Mouse (Mus musculus): ENCODE data around the gene Hsdl2. TPM values are rescaled to one million over a fixed set of nuclear protein-coding genes. Genes with fewer than 3 reads are reported as not detected.

Hsdl2 gene
- polyA plus RNA-seq, 1 experiment: 27.8 TPM

DNA sequence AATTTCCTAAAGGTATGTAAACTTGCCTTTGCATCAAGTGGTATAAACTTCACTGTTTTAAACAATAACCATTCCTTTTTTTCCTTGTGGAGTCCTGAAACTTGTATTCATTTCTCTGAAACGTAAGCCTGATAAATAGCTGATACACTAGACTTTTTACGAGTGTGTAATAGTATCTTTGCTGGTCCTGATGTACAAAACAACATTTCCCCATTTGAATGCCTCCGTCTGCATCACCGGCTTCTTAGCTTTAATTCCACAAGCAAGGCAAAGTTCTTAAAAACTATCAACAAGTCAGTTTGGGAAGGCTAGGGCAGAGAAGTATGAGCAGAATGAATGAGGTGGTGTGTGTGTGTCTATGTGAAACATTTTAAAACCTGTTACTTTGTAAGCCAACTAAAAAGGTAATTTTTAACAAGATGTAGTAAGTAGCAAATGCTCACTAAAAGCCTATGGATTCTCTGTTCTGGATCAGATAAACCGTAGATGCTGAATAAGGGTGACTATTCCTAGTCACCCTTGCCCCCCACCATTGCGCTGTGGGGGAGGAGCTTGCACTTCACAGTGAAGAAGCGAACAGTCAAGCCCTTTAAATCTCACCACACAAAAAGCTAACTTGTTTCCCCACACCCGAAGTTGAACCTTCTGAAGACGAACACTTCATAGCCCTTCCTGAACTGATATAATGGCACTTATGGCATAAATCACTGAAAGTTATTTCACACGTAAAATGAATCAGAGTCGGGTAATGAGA lies 34.0 kb upstream of the Hsdl2 start:
- DNase-seq: peak; percentile 33
- Histone ChIP-seq H3K27ac (ENCODE audit: insufficient read depth, low read depth, low read length) (peak overlapping the region; percentile 60), H3K27me3 (replicated peaks; ENCODE audit: control insufficient read depth, insufficient read depth, low read length) (no peaks in the 10 kb centered on the region), H3K4me3 (ENCODE audit: insufficient read depth, low read depth, low read length) (peak overlapping the region; percentile 45), H3K4me1 (ENCODE audit: control insufficient read depth, insufficient read depth, low read length) (peaks cover 14% of the 10 kb centered on the region), H3K36me3 (ENCODE audit: control insufficient read depth, insufficient read depth, low read length) (no peaks in the 10 kb centered on the region)
- WGBS: 3% methylated on average over 11 of the region's 11 CpGs
- TF ChIP-seq CTCF (conservative IDR thresholded peaks at IDR 0.05; ENCODE audit: insufficient read depth, insufficient read length, low read depth, low read length) (no peak), POLR2A (IDR thresholded peaks at IDR 0.05; ENCODE audit: low read depth, low read length) (no peak)

DNA sequence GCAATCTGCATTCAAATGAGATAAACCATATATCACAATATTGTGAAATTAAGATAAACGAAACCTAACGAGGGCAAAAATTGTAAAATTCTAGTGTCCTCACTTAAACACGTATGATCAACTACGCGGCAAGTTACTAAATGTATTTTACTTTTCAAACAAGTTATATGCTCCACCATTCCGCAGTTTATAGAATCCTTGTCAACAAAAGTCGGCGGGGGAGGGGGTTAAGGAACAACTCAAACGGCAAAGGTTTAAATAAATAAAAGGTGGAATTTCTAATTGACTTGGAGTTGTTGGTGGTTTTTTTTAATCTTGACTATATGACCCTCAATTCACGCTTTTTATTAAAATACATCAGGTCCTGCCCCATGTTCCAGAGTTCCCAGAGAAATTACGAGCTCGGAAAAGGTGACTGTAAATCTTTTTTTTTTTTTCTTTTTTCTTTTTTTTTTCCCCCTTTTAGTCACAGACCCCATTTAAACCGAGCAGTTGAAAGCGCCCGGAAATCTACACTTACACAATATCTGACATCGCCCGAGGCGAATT lies 33.3 kb upstream of the Hsdl2 start:
- Histone ChIP-seq H3K27me3 (replicated peaks; ENCODE audit: control insufficient read depth, insufficient read depth, low read length) (no peaks in the 10 kb centered on the region), H3K4me1 (ENCODE audit: control insufficient read depth, insufficient read depth, low read length) (peaks cover 14% of the 10 kb centered on the region), H3K36me3 (ENCODE audit: control insufficient read depth, insufficient read depth, low read length) (no peaks in the 10 kb centered on the region), H3K4me3 (ENCODE audit: insufficient read depth, low read depth, low read length) (peak overlapping the region; percentile 97), H3K27ac (ENCODE audit: insufficient read depth, low read depth, low read length) (peak overlapping the region; percentile 97)
- TF ChIP-seq CTCF (conservative IDR thresholded peaks at IDR 0.05; ENCODE audit: insufficient read depth, insufficient read length, low read depth, low read length): no peak
- no peak for TF ChIP-seq POLR2A (IDR thresholded peaks at IDR 0.05; ENCODE audit: low read depth, low read length)
- 3% methylated on average over 18 of the region's 18 CpGs for WGBS
- DNase-seq: no peak

DNA sequence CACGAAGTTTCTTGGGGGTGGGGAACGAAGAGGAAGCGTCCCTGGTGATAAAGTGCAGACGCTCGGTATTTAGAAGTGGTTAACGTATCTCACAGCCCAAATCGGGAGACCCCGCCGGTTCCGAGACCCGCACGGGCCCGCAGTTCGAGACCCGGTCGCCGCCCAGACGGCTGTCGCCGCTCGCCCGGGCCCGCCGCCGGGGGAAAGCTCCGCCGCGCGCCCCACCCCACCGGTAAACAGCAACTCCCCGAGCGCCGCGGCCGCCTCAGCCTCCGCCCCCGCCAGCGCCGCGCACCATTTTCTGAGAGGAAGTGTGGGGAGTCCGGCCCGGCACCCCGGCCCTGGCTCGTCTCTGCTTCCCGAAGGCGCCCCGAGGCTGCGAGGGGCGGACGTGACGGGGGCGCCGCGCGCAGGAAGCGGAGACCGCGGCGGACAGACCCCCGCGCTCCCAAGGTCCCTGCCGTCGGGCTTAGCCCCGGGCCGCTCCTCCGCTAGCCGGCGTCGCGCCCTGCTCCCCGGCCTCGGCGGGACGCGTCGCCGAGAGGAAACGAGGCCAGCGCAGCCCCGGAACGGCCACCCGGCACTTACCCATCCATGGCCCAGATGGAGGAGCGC lies 32.7 kb upstream of the Hsdl2 start:
- Histone ChIP-seq H3K36me3 (ENCODE audit: control insufficient read depth, insufficient read depth, low read length) (no peaks in the 10 kb centered on the region), H3K4me1 (ENCODE audit: control insufficient read depth, insufficient read depth, low read length) (peaks cover 14% of the 10 kb centered on the region), H3K27me3 (replicated peaks; ENCODE audit: control insufficient read depth, insufficient read depth, low read length) (no peaks in the 10 kb centered on the region), H3K27ac (ENCODE audit: insufficient read depth, low read depth, low read length) (peak overlapping the region; percentile 97), H3K4me3 (ENCODE audit: insufficient read depth, low read depth, low read length) (peak overlapping the region; percentile 97)
- WGBS: under 1% methylated on average over 83 of the region's 83 CpGs
- TF ChIP-seq POLR2A (IDR thresholded peaks at IDR 0.05; ENCODE audit: low read depth, low read length): no peak
- TF ChIP-seq CTCF (conservative IDR thresholded peaks at IDR 0.05; ENCODE audit: insufficient read depth, insufficient read length, low read depth, low read length): no peak
- DNase-seq: peak; percentile 82

DNA sequence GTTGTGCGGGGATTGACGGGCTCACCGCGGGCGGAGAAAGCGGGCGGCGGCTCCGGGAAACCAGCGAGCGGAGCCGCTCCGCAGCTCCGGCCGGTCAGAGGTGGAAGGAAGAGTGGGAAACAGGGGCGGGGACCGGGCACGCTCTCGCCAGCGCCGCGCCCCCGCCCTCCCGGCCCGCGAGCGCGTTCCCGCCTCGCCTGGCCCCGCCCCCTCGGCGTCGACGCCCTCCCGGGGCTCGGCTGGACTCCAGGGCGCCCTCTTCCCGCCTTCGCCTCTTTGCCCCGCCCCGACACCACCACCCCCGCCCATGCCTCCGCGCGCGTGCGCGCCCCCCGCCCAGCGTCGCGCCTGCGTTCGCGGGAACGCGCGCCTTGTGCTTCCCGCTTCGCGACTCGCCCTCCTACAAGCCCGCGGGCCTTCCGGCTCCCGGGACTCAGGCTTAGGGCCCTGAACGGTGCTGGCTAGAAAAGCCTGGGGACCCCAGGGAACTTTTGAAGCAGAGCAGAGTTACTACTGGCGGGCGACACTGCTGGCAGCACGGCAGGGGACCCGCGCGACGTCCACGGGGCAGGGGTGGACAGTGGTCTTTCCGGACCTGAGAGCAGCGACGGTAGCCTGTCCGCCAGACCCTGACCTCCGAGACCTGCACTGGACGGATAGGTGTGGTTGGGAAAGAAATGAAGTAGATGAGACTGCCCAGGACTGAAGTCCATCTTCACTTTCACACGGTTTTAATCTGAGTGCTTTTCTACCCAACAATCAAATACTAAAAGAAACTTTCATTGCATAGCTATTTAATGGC lies 32.0 kb upstream of the Hsdl2 start, which contains the start of gene Ptbp3:
Gene Ptbp3, minus strand, starts transcription at position 190 of the 802 bp plus-strand sequence.
- WGBS: under 1% methylated on average over 83 of the region's 83 CpGs
- DNase-seq: peak; percentile 96

DNA sequence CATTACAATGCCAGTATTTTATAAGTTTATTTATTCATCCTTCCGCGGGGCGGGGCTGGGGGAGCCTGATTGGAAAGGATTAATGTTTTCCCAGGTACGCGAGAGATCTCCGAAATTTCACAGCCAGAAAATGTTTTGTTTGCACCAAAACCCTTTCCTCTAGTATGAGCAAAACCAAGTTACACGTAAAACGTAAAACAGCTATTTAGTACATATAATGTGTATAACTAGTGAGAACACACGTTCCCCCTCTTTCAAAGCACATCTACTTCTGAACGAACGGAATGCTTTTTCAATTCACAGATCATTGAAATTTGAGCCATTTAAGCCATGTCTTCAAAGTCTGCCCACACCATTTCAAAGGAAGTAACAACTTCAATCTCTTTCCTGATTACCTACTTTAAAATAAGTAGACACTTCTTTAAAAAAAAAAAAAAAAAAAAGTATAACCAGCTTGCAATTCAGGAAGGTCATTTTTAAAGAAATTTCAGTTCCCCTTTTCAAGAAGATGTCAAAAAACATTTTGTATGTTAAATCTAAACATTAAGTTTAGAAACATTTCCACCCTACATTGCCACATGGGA lies 31.3 kb upstream of the Hsdl2 start:
- Histone ChIP-seq H3K27me3 (replicated peaks; ENCODE audit: control insufficient read depth, insufficient read depth, low read length) (no peaks in the 10 kb centered on the region), H3K36me3 (ENCODE audit: control insufficient read depth, insufficient read depth, low read length) (no peaks in the 10 kb centered on the region), H3K27ac (ENCODE audit: insufficient read depth, low read depth, low read length) (peak overlapping the region; percentile 86; the same call in 1 of the 2 replicates), H3K4me3 (ENCODE audit: insufficient read depth, low read depth, low read length) (peak overlapping the region; percentile 60; the same call in 1 of the 2 replicates), H3K4me1 (ENCODE audit: control insufficient read depth, insufficient read depth, low read length) (peaks cover 14% of the 10 kb centered on the region)
- TF ChIP-seq CTCF (conservative IDR thresholded peaks at IDR 0.05; ENCODE audit: insufficient read depth, insufficient read length, low read depth, low read length) (no peak), POLR2A (IDR thresholded peaks at IDR 0.05; ENCODE audit: low read depth, low read length) (no peak)
- no peak for DNase-seq
- WGBS: 13% methylated on average over 11 of the region's 11 CpGs

More for the DNA sequence above, 32.0 kb upstream of the Hsdl2 start, which contains the start of gene Ptbp3:
- Histone ChIP-seq H3K27ac (ENCODE audit: insufficient read depth, low read depth, low read length) (peak within 1 kb of the TSS; percentile 97), H3K36me3 (ENCODE audit: control insufficient read depth, insufficient read depth, low read length) (no peaks in the 10 kb centered on the region), H3K27me3 (replicated peaks; ENCODE audit: control insufficient read depth, insufficient read depth, low read length) (no peaks in the 10 kb centered on the region), H3K4me1 (ENCODE audit: control insufficient read depth, insufficient read depth, low read length) (peaks cover 14% of the 10 kb centered on the region), H3K4me3 (ENCODE audit: insufficient read depth, low read depth, low read length) (peak within 1 kb of the TSS; percentile 97)
- TF ChIP-seq CTCF (conservative IDR thresholded peaks at IDR 0.05; ENCODE audit: insufficient read depth, insufficient read length, low read depth, low read length): no peak
- TF ChIP-seq POLR2A (IDR thresholded peaks at IDR 0.05; ENCODE audit: low read depth, low read length): peak; percentile 44

DNA sequence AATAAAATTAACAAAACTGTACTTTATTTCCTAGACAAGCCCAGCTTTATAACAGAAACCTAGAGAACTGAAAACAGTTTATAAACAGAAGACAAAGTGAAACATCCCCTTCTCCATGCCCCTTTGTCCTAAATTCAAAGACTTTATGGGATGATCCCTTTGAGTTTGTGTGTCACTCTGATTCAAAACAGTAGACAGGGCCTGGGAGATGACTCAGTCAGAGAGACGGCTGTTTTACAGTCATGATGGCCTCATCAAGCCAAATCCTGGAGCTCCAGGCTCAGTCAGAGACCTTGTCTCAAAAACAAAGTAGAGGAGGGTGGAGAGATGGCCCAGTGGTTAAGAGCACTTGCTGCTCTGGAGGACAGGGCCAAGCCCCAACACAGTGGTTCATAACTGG lies 29.5 kb upstream of the Hsdl2 start:
- no peaks in the 10 kb centered on the region for H3K36me3 ChIP-seq (ENCODE audit: control insufficient read depth, insufficient read depth, low read length)

More for the DNA sequence above, 29.5 kb upstream of the Hsdl2 start:
- Histone ChIP-seq H3K27ac (ENCODE audit: insufficient read depth, low read depth, low read length) (no peak overlapping the region), H3K4me3 (ENCODE audit: insufficient read depth, low read depth, low read length) (no peak overlapping the region), H3K27me3 (replicated peaks; ENCODE audit: control insufficient read depth, insufficient read depth, low read length) (no peaks in the 10 kb centered on the region), H3K4me1 (ENCODE audit: control insufficient read depth, insufficient read depth, low read length) (peaks cover 7% of the 10 kb centered on the region)
- TF ChIP-seq CTCF (conservative IDR thresholded peaks at IDR 0.05; ENCODE audit: insufficient read depth, insufficient read length, low read depth, low read length) (no peak), POLR2A (IDR thresholded peaks at IDR 0.05; ENCODE audit: low read depth, low read length) (no peak)
- DNase-seq: no peak
- WGBS: 100% methylated on average over 1 of the region's 1 CpGs

Measured in kidney, adult 2 months (tissue).